Mouse (Mus musculus) embryonic facial prominence, embryonic 10.5 days (tissue): Measurements from ENCODE around the gene Mlycd. TPM values are rescaled to one million over a fixed set of nuclear protein-coding genes. Genes with fewer than 3 reads are reported as not detected.

Experiments
- DNase-seq: peaks from one replicate; pipeline ENCODE4 v3.0.0-alpha.2; 2017; ENCODE audit warnings: low spot score
- H3K27ac ChIP-seq: fragments of 300-500 bp; sonication (generic); replicated peaks from 2 replicates; pipeline ENCODE4 v1.5.1; 2016; ENCODE audit warnings: mild to moderate bottlenecking
- H3K27me3 ChIP-seq: fragments of 300-500 bp; sonication (generic); replicated peaks from 2 replicates; pipeline ENCODE4 v1.6.1; 2016; ENCODE audit warnings: low read depth, mild to moderate bottlenecking; ENCODE audit not compliant: poor library complexity, severe bottlenecking
- H3K36me3 ChIP-seq: fragments of 300-500 bp; sonication (generic); replicated peaks from 2 replicates; pipeline ENCODE4 v1.6.1; 2016; ENCODE audit warnings: mild to moderate bottlenecking, moderate library complexity
- H3K4me1 ChIP-seq: fragments of 300-500 bp; sonication (generic); 2 replicates; pipeline ENCODE4 v1.6.1; 2016
- H3K4me3 ChIP-seq: fragments of 300-500 bp; sonication (generic); 2 replicates; pipeline ENCODE4 v1.5.1; 2016; ENCODE audit warnings: mild to moderate bottlenecking, moderate library complexity
- H3K9me3 ChIP-seq: fragments of 300-500 bp; sonication (generic); 2 replicates; pipeline ENCODE4 v1.6.1; 2016; ENCODE audit warnings: mild to moderate bottlenecking
- WGBS: fragments of 180-500 bp; shearing (Covaris S2); methylation state at CpG from one replicate; pipeline ENCODE4 v1.1.7; 2016; 5-methylcytosine and 5-hydroxymethylcytosine counted together
- polyA plus RNA-seq: library from polyadenylated mRNA; unstranded; fragments of >200 nt; fragmentation: Nextera tagmentation; extraction: Ambion mirVana; gene quantifications from 2 replicates; pipeline ENCODE4 v1.2.1, GENCODE M21; 2016

Gene Mlycd
- polyA plus RNA-seq, 1 experiment from 2014 or later, result 7.6 TPM

DNA sequence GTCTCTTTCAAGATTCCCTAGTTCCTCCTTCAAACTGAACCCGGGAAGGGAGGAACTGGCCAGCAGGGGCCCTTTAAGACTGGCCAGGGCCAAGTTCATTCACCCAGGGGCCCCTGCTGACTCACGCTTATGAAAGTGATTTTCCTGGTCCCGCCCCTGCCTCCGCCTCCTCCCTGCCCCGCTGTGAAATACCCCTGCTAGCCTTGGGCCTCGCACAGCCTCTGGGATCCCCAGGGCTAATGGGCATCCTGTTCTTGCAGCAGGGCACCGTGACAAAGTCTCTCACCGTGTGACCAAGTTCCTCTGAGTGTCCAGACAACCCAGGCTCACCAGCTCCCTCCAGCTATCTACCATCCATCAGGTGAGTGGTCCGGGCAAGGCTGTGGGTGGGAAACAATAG lies 42.3 kb downstream of the Mlycd start:
- H3K4me3 ChIP-seq, result no peak overlapping the region
- peak; percentile 40 for DNase-seq
- WGBS, result 24% methylated on average over 9 of the region's 9 CpGs
- H3K4me1 ChIP-seq, result peaks cover 59% of the 10 kb centered on the region
- H3K27me3 ChIP-seq, result peaks cover 17% of the 10 kb centered on the region
- peak overlapping the region; percentile 31; the same call in 1 of the 2 replicates for H3K27ac ChIP-seq
- no peaks in the 10 kb centered on the region for H3K9me3 ChIP-seq
- H3K36me3 ChIP-seq, result no peaks in the 10 kb centered on the region

GRCm38 (mm10) chr8:119437506-119437905 lies 42.8 kb downstream of the Mlycd start:
- Histone ChIP-seq H3K27me3 (peaks cover 23% of the 10 kb centered on the region), H3K27ac (no peak overlapping the region), H3K4me3 (no peak overlapping the region), H3K4me1 (peaks cover 54% of the 10 kb centered on the region), H3K9me3 (no peaks in the 10 kb centered on the region), H3K36me3 (no peaks in the 10 kb centered on the region)
- WGBS, result 78% methylated on average over 11 of the region's 11 CpGs
- DNase-seq, result no peak

GRCm38 (mm10) chr8:119438876-119439275 lies 44.2 kb downstream of the Mlycd start:
- peaks cover 49% of the 10 kb centered on the region for H3K4me1 ChIP-seq
- H3K27ac ChIP-seq, result no peak overlapping the region
- H3K36me3 ChIP-seq, result no peaks in the 10 kb centered on the region
- peaks cover 29% of the 10 kb centered on the region for H3K27me3 ChIP-seq
- WGBS, result 79% methylated on average over 6 of the region's 6 CpGs
- H3K4me3 ChIP-seq, result no peak overlapping the region
- DNase-seq, result no peak
- H3K9me3 ChIP-seq, result no peaks in the 10 kb centered on the region

GRCm38 (mm10) chr8:119439424-119439823 lies 44.7 kb downstream of the Mlycd start:
- Histone ChIP-seq H3K27ac (peak overlapping the region; percentile 35), H3K4me1 (peaks cover 49% of the 10 kb centered on the region), H3K4me3 (no peak overlapping the region), H3K27me3 (peaks cover 30% of the 10 kb centered on the region), H3K36me3 (no peaks in the 10 kb centered on the region), H3K9me3 (no peaks in the 10 kb centered on the region)
- 91% methylated on average over 2 of the region's 2 CpGs for WGBS
- no peak for DNase-seq

GRCm38 (mm10) chr8:119439893-119440249 lies 45.2 kb downstream of the Mlycd start:
- no peak for DNase-seq
- Histone ChIP-seq H3K27me3 (peaks cover 34% of the 10 kb centered on the region), H3K4me3 (0 out of 2 replicates have a peak overlapping the region, but pooled peaks have one; percentile 37), H3K9me3 (no peaks in the 10 kb centered on the region), H3K36me3 (no peaks in the 10 kb centered on the region), H3K27ac (no peak overlapping the region; the same call in 1 of the 2 replicates), H3K4me1 (peaks cover 49% of the 10 kb centered on the region)
- WGBS, result 55% methylated on average over 7 of the region's 7 CpGs

GRCm38 (mm10) chr8:119440250-119440951 lies 45.7 kb downstream of the Mlycd start:
- Histone ChIP-seq H3K36me3 (no peaks in the 10 kb centered on the region), H3K27ac (peak overlapping the region; percentile 62), H3K9me3 (no peaks in the 10 kb centered on the region), H3K27me3 (peaks cover 40% of the 10 kb centered on the region), H3K4me1 (peaks cover 49% of the 10 kb centered on the region), H3K4me3 (peak overlapping the region; percentile 37)
- DNase-seq, result peak; percentile 85
- WGBS, result 12% methylated on average over 16 of the region's 16 CpGs

DNA sequence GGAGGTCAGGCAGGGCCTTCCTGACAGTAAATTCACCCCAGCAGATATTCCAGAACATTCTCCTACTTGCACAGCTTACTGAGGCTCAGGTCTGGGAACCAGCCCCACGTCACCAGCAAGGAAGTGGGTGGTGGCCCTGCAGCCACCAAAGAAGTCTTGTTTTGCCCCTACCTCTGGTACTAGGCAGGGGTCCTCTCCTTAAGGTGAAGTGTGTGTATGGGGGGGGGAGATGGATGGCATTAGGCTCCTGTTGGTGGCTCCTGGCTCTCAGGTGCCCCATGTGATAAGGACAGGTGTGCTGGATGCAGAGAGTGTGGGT lies 46.2 kb downstream of the Mlycd start:
- peaks cover 53% of the 10 kb centered on the region for H3K4me1 ChIP-seq
- H3K27me3 ChIP-seq, result peaks cover 45% of the 10 kb centered on the region
- WGBS, result 53% methylated on average over 1 of the region's 1 CpGs
- H3K36me3 ChIP-seq, result no peaks in the 10 kb centered on the region
- DNase-seq, result no peak
- H3K27ac ChIP-seq, result 0 out of 2 replicates have a peak overlapping the region, but pooled peaks have one; percentile 21
- peak overlapping the region; percentile 37; the same call in 1 of the 2 replicates for H3K4me3 ChIP-seq
- no peaks in the 10 kb centered on the region for H3K9me3 ChIP-seq

DNA sequence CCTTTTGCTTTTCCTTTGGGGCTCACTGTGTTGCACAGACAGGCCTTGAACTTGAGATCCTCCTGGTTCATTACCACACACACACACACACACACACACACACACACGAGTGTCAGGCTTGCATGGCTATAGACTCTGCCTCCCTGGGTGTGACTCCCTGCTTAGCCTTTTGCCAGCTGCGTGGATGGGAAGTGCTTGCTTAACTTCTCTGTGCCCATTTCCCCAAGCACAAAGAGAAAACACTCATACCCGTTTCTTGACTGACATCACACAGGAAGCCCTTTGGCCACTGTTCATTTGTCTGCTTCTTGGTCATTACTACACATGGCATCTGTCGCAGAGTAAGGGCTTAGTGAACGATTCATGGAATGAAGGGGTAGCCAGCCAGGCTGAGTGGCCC lies 47.3 kb downstream of the Mlycd start:
- 72% methylated on average over 5 of the region's 5 CpGs for WGBS
- Histone ChIP-seq H3K36me3 (no peaks in the 10 kb centered on the region), H3K27me3 (peaks cover 44% of the 10 kb centered on the region)

DNA sequence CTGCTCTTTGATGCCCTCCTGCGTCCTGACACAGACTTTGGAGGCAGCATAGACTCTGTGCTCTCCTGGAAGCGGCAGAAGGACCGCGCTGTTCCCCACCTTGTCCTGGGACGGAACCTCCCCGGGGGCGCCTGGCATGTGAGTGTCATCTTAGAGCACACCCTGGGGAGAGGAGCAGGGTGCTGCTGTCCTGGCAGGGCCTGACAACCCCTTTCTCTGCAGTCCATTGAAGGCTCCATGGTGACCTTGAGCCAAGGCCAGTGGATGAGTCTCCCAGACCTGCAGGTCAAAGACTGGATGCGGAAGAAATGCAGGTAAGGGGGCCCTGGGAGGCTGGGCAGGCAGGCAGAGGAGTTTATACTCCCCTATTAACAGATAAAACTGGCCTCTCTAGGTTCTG lies 48.3 kb downstream of the Mlycd start:
- 93% methylated on average over 8 of the region's 8 CpGs for WGBS
- Histone ChIP-seq H3K4me1 (peaks cover 54% of the 10 kb centered on the region), H3K36me3 (no peaks in the 10 kb centered on the region), H3K27me3 (peaks cover 53% of the 10 kb centered on the region), H3K4me3 (no peak overlapping the region), H3K27ac (no peak overlapping the region), H3K9me3 (no peaks in the 10 kb centered on the region)
- no peak for DNase-seq

More for the DNA sequence above, 47.3 kb downstream of the Mlycd start:
- peaks cover 52% of the 10 kb centered on the region for H3K4me1 ChIP-seq
- H3K9me3 ChIP-seq, result no peaks in the 10 kb centered on the region
- DNase-seq, result no peak
- H3K27ac ChIP-seq, result no peak overlapping the region
- no peak overlapping the region for H3K4me3 ChIP-seq

DNA sequence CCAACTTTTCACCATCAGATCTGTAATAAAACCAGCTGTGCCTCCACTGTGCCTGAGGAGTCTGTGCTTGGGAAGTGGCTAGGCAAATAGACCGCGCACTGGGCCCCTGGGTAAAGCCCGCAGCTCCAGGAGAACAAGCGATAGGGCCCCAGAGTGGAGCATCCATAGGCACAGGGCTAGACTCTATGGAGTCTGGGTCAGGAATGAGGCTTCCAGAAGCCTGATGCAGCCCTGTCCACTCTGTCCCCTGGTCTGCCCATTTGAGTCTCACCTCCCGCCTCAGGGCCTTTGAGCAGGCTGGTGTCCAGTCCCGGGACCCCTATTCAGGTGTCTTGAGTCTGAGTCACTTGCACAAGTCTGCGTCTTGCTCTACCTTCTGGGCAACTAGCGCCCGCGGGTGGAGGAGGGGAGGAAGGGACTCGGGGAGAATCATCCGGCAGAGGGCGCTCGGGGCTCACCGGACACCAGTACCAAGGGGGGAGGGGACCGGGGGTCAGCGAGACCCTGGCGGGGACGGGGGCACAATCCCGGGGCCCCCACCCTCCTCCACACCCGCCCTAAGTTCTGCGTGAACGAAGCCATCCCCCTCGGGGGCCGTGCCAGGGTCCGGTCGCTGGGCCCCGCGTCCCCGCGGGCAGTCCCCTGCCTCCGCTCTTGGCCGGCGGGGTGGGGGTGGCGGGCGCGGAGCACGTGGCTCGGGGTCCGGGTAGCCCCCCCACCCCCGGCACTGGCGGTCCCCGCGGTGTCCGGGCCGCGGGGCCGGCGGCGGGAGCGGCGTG lies 51.7 kb downstream of the Mlycd start, which contains the start of gene Necab2:
Necab2 (plus strand) TSS at position 509 of the 779 bp plus-strand sequence.
- H3K4me1 ChIP-seq, result peaks cover 29% of the 10 kb centered on the region
- peaks cover 71% of the 10 kb centered on the region for H3K27me3 ChIP-seq
- peak; percentile 94 for DNase-seq
- peak within 1 kb of the TSS; percentile 78 for H3K4me3 ChIP-seq
- no peaks in the 10 kb centered on the region for H3K9me3 ChIP-seq
- H3K27ac ChIP-seq, result peak within 1 kb of the TSS; percentile 92
- 2% methylated on average over 49 of the region's 52 CpGs for whole genome bisulfite sequencing
- no peaks in the 10 kb centered on the region; the same call in 1 of the 2 replicates for H3K36me3 ChIP-seq

- Histone ChIP-seq H3K27me3 (peaks cover 63% of the 10 kb centered on the region), H3K27ac (peak overlapping the region; percentile 92), H3K9me3 (no peaks in the 10 kb centered on the region), H3K4me3 (peak overlapping the region; percentile 78), H3K36me3 (no peaks in the 10 kb centered on the region; the same call in 1 of the 2 replicates), H3K4me1 (peaks cover 29% of the 10 kb centered on the region)
- 3% methylated on average over 70 of the region's 80 CpGs for WGBS
- peak; percentile 63 for DNase-seq
These were observed 52.5 kb downstream of the Mlycd start for GRCm38 (mm10) chr8:119446990-119447780.

DNA sequence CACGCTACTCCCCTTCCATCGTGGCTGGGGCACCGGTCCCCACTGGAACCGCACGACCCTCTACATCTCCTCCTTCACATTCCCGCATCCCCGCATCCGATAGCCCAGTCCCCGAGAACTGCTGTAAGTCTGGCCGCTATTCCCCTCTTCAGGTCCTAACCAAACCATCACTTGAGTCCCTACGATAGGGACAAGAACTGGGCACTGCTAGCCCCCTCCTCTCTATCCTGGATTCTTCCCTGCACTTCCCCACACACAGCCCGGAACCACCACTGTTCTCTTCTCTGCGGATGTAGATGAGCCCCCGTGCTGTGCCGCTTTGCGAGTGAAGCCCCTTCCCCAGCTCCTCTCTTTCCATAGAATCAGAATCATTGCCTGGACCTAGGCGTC lies 53.1 kb downstream of the Mlycd start:
- DNase-seq, result no peak
- Histone ChIP-seq H3K27ac (peak overlapping the region; percentile 92; the same call in 1 of the 2 replicates), H3K9me3 (no peaks in the 10 kb centered on the region), H3K4me1 (peaks cover 29% of the 10 kb centered on the region), H3K4me3 (peak overlapping the region; percentile 78), H3K36me3 (no peaks in the 10 kb centered on the region; the same call in 1 of the 2 replicates), H3K27me3 (peaks cover 57% of the 10 kb centered on the region)
- WGBS, result 1% methylated on average over 17 of the region's 17 CpGs
